Mouse (Mus musculus) cerebellum, adult 18-20 months (tissue): ENCODE data around the gene Lpar1.

Experiments used
- DNase-seq, 2 experiments: peaks; one replicate each; pipeline ENCODE4 v3.0.0; 2021

Gene Lpar1

DNA sequence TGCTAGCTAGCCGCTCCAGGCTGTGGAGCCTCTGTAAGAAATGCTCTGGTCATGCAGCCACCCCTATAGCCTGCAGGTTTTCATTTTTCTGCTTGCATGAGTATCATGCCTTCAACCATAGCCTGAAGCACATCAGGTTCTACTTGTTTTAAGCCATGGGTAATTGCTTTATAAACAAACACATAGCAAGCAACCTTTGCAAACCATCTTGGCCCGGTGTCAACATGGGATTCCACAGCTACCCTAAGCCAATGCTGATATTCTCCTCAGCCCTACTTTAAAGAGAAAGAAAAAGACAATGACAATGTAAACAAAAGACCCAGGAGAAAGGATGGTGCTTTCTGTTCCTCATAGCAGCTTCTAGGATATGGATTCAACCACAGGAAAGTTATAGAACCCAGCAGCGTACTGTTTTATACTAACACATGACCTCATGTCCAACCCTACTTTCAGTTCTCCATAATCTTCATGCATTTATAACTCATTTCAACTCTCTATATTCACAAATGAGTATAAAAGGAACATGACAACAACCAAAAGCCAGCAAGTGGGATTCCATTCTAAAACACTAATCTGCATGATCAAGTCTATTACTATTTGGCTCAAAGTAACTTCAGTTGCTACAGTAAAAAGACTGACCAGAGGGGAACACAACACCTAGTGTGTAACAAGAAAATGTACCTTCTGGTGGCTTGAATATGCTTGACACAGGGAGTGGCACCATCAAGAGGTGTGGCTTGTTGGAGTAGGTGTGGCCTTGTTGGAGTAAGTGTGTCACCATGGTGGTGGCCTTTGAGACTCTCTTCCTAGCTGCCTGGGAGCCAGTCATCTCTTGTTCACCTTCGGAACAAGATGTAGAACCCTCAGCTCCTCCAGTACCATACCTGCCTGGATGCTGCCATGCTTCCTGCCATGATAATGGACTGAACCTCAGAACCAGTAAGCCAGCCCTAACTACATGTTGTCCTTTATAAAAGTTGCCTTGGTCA is 46.9 kb downstream of the Lpar1 start:
- no peak for DNase-seq

- DNase-seq = no peak
These were observed 49.4 kb downstream of the Lpar1 start for GRCm38 (mm10) chr4:58504250-58504649.

- DNase-seq = no peak
These were observed 52.5 kb downstream of the Lpar1 start for GRCm38 (mm10) chr4:58501012-58501777.

GRCm38 (mm10) chr4:58499831-58500230 is 53.9 kb downstream of the Lpar1 start:
- DNase-seq = no peak

GRCm38 (mm10) chr4:58499241-58499640 is 54.5 kb downstream of the Lpar1 start:
- no peak for DNase-seq

- no peak for DNase-seq
These were observed 55.0 kb downstream of the Lpar1 start for GRCm38 (mm10) chr4:58498734-58499133.

DNA sequence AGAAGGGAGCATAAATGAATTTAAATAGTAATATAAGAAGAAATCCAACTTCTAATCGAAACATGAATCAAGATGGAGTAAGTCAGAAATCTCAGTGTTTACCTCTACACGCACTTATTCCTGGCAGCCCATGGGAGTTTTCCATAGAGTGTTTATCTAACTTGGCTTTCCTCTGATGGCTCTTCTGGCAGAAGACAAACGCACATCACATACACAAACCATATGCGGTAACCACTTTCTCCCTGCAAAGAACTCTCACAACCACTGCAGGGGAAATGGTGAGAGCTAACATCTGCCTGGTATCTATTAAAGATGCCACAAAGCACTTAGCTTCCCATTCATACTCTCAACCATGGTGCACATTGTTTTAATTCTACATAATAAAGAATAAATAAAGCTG is 56.4 kb downstream of the Lpar1 start:
- no peak for DNase-seq

- DNase-seq = no peak
These were observed 57.0 kb downstream of the Lpar1 start for GRCm38 (mm10) chr4:58496743-58497142.

DNA sequence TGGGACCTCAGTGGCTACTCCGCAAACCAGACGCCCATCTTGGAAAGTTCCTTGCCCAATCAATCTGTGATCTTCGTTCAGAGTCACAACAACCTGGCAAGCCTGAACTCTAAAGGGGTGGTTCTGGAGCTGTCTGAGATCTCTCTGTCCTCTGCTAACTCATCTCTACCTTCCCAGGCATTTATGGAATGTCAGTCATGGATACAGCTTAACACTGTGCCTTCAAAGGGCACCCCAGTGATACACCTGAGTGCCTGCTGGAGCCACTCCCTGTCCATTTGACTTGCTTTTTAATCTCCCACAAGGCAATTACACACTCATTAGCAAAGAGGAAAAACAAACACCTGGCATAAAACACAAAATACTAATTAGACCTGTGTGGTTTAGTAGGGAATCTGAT is 62.0 kb downstream of the Lpar1 start:
- DNase-seq = no peak

DNA sequence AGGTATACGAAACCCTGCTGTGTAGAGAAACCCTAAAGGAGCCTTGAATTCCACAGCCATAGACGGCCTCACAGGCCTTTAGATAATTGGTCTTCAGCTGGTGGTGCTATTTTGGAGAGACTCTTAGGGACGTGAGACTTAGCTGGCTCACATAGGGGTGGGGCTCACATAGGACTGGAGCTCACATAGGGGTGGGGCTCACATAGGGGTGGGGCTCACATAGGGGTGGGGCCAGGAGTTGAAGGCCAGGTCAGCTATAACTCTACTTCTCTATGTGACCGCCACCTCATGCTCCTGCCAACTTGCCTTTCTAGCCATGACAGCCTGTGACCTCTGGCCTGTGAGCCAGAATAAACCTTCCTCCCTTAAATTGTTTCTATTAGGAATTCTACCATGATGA is 63.3 kb downstream of the Lpar1 start:
- DNase-seq = no peak

GRCm38 (mm10) chr4:58478564-58478963 is 75.1 kb downstream of the Lpar1 start:
- DNase-seq = no peak

DNA sequence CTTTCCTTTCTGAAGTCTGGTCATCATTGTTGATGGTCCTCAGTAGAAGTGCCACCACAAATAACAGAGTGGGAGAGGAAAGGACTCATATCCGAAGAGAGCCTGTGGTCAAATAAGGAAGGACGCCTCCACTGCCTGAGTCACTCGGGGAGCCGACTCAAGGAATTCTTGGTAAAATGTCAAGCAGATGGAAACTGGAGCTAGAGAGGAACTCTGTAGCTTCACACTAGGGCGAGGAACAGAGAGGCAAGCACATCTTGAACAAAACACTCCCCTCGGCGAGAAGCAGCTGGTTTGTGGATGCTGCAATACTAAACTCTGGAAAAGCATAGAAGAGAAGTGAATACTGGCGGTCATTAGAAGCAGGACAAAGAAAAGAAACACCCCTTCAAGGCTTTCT is 76.0 kb downstream of the Lpar1 start:
- DNase-seq = no peak

GRCm38 (mm10) chr4:58471203-58471910 is 82.3 kb downstream of the Lpar1 start:
- no peak for DNase-seq

DNA sequence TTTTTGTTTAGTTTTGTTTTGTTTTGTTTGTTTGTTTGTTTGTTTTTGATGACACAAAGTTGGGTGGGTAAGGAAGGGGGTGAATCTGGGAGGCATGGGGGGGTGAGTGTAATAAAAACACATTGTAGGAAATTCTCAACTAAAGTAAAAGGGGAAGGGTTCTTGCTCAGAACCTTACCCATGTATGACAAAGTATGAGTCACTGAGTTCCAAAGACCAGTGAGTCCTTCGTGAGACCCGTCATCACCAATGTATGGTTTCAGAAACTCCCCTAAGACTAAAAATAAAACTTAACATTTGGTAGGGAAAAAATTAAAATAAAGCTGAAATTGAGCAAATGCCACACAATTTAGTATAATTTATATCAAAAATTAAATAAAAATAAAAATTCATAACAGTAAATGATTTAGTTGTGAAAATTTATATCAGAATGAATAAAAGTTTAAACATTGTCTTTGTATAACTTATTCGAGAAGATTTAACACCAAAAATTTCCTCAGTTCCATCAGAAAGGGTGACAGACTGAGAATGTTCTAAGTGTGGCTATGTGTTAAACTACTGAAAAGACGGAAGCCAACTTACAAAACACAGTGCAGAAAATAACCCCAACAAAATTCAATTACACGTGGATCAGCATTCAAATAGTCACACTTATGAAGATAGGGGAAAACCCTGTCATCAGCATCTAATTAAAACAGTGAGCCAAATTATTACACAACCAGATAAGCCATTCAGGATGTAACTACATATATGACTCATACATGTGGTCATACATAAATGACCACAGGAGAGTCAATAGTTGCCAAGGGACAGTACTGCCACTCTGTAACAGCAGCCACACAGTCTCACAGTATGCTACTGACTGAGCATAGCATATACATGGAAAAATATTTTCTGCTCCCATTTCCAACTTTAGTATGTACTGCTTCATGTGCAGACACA is 83.8 kb downstream of the Lpar1 start:
- no peak for DNase-seq

DNA sequence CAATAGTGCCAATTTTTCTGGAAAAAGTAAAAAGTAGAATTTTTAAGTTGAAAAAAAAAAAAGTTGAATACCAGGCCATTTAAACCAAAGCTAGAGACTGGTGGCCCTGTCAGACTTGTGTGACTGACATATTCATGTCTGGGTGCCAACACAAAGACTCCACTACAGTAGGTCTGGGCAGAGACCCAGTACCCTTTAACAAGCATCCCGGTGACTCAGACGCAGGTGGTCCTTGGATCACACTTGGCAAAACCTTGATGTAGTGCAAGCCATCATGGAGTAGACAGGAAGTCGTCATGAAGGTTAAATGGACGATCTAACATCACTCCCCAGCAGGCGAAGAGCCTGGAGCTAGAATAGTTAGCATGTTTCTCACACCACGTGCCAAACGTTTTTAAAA is 84.7 kb downstream of the Lpar1 start:
- no peak for DNase-seq

DNA sequence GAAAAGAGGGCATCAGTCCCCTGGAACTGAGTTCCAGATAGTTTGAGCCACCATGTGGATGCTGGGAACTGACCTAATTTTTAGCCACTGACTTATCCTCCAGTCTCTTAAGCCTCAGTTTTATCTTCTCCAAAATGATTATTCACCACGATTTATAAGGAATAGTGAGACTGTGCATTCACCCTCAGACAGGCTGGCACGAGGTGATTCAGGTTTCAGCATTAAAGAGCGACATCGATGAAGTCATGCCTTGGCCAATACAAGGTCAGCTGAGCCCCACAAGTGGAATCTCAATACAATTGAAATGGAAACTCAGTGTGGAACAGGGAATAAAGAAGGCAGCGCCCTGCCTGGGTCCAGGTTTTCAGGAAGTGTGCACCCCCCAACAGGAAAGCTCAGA is 88.1 kb downstream of the Lpar1 start:
- no peak for DNase-seq

DNA sequence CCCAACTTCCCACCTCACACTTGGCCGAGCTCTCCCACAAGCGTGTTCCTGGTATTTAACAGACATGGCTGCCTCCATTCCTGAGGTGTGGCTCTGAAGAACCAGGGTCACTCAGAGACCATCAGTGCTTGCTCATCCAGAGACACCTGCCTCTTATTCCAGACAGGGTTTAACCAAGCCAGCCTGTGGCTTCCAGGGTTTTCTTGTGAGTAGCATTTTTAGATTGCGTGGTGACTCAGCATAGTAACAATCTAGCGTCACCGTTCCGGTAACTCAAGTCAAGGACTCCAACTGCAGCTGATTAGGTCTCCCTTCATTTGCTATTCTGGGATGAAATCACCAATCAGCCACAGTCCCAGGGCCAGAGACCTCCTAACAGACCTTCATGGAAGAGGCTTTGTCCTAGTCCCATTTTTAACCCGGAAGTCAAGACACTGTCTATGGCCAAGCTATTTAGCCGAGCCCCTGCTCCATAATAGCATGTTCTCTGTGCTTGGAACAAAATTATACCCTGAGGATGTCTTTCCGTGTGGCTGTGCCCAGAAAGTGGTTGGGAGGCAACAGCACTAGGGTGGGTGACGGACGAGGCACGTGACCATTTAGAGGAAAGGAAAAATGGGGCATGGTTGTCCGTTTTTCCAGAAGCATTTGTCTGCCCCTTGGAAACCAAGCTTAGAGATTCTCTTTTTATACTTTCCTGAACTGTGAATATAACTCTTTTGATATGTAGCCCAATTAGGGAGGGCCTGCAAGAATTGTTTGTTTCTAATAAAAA is 89.1 kb downstream of the Lpar1 start:
- DNase-seq = no peak

DNA sequence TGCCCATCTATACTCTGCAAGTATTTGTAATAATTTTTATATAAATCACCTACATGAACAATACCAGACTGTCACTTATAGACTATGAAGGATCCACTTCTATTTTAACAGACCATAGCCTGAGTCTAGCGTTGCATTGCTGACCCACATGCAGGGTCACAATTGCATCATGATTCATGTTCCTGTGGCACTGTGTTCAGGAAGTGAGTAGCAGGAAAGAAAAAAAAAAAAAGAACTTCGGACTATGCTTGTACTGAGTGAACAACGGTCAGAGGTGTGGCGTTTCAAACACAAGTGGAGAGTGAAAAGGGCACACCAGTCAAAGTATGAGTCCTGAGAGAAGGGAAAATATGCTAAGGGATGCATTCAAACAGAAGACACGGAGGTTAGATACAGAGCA is 90.7 kb downstream of the Lpar1 start:
- DNase-seq = no peak

- DNase-seq = no peak
These were observed 91.1 kb downstream of the Lpar1 start for GRCm38 (mm10) chr4:58462586-58462985.

DNA sequence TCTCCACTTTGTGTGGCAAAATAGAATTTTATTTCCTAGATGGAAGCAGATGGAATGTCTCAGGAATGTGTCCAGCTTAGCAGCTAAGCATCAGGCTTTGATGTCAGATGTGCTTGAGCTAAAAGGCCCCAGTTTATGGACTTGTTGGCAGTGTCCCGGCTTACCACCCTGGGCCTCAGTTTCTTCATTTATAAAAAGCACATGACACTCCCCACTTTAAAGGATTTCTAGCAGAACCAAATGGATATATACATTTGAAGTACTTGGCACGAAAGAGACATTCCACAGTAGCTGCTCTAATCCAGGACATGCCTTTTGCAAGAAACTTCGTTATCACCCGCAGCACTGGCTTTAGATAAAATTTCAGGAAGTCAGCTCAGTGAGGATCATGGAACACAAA is 100.4 kb downstream of the Lpar1 start:
- no peak for DNase-seq

GRCm38 (mm10) chr4:58448825-58449224 is 104.9 kb downstream of the Lpar1 start:
- DNase-seq = no peak
